Mouse (Mus musculus): ENCODE results near the gene Trim65.

- TF ChIP-seq CTCF (IDR thresholded peaks at IDR 0.05; ENCODE audit: insufficient read depth, low read length): no peak
- TF ChIP-seq POLR2A (IDR thresholded peaks at IDR 0.05; ENCODE audit: borderline replicate concordance, extremely low read depth, low read depth, low read length): no peak
These were observed 35.4 kb downstream of the Trim65 start for GRCm38 (mm10) chr11:116095573-116095972.

Measured in lung, adult 2 months (tissue).